Mouse (Mus musculus) kidney, adult 2 months (tissue): Measurements from ENCODE around the gene Phex. TPM values are rescaled to one million over a fixed set of nuclear protein-coding genes. Genes with fewer than 3 reads are reported as not detected.
A peak's percentile ranks its signal among the peaks of the same experiment; 100 is the strongest.

Experiments
- DNase-seq: peaks from one replicate; pipeline ENCODE4 v3.0.0; 2021
- H3K27ac ChIP-seq: fragments of 200-500 bp; 2 replicates; pipeline ENCODE4 v1.5.1; 2012; ENCODE audit warnings: low read depth, low read length, control low read depth, inconsistent platforms; ENCODE audit not compliant: insufficient read depth
- H3K27me3 ChIP-seq: fragments of 200-500 bp; replicated peaks from 2 replicates; pipeline ENCODE4 v1.6.1; 2012; ENCODE audit warnings: mild to moderate bottlenecking, moderate library complexity, low read length, inconsistent platforms; ENCODE audit not compliant: control insufficient read depth, insufficient read depth
- H3K36me3 ChIP-seq: fragments of 200-500 bp; 2 replicates; pipeline ENCODE4 v1.6.1; 2012; ENCODE audit warnings: mild to moderate bottlenecking, moderate library complexity, low read length, inconsistent platforms; ENCODE audit not compliant: control insufficient read depth, insufficient read depth
- H3K4me1 ChIP-seq: fragments of 200-500 bp; 2 replicates; pipeline ENCODE4 v1.6.1; 2011; ENCODE audit warnings: low read length; ENCODE audit not compliant: control insufficient read depth, insufficient read depth
- H3K4me3 ChIP-seq: fragments of 200-500 bp; 2 replicates; pipeline ENCODE4 v1.5.1; 2011; ENCODE audit warnings: mild to moderate bottlenecking, low read depth, low read length, control low read depth; ENCODE audit not compliant: insufficient read depth
- CTCF ChIP-seq: fragments of 200-500 bp; conservative IDR thresholded peaks from 2 replicates; pipeline ENCODE4 v1.5.1; 2011; ENCODE audit warnings: low read depth, mild to moderate bottlenecking, control low read depth, low read length, moderate library complexity, mixed read lengths; ENCODE audit not compliant: insufficient read depth, insufficient read length
- POLR2A ChIP-seq: fragments of 200-500 bp; IDR thresholded peaks from one replicate; pipeline ENCODE4 v1.6.1; 2011; ENCODE audit warnings: low read depth, low read length, control low read depth
- WGBS: fragments of 180-500 bp; shearing (Covaris S2); methylation state at CpG from one replicate; pipeline ENCODE4 v1.1.7; 2018; 5-methylcytosine and 5-hydroxymethylcytosine counted together
- polyA plus RNA-seq: library from polyadenylated mRNA; depleted of rRNA; stranded (reverse); fragments of >200 nt; gene quantifications from 2 replicates; pipeline ENCODE4 v1.2.3, GENCODE M21; 2012

The Phex gene
- polyA plus RNA-seq, 1 experiment = not detected

- Histone ChIP-seq H3K4me1 (no peaks in the 10 kb centered on the region), H3K27me3 (no peaks in the 10 kb centered on the region), H3K4me3 (no peak overlapping the region), H3K36me3 (no peaks in the 10 kb centered on the region), H3K27ac (no peak overlapping the region)
- no peak for DNase-seq
- TF ChIP-seq CTCF (no peak), POLR2A (no peak)
Observed at GRCm38 (mm10) chrX:157369166-157369565, 45.9 kb downstream of the Phex start.

DNA sequence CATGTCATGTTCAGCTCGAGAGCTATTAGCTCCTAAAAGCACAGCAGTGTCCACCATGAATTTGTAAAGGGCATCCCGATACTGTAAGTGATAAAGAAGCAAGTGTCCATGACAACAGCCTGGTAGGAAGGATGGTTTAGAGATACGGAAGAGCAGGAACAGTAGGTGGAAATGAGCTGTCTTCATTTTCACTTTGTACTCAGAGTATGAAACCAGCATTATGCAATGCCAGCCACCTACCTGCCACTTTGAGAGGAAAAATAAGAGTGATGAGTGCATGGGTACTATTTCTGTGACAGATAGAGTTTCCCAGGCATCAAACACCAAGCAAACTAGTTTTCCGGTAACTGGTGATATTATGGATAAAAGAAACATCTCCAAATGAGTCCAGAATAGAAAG is 59.6 kb downstream of the Phex start:
- WGBS = 69% methylated on average over 4 of the region's 4 CpGs
- no peak for TF ChIP-seq CTCF
- no peak for TF ChIP-seq POLR2A

GRCm38 (mm10) chrX:157346201-157346600 is 68.9 kb downstream of the Phex start:
- Histone ChIP-seq H3K4me1 (no peaks in the 10 kb centered on the region), H3K27ac (no peak overlapping the region), H3K36me3 (no peaks in the 10 kb centered on the region), H3K4me3 (no peak overlapping the region), H3K27me3 (no peaks in the 10 kb centered on the region)
- DNase-seq = no peak
- 89% methylated on average over 6 of the region's 6 CpGs for WGBS
- TF ChIP-seq CTCF = no peak
- TF ChIP-seq POLR2A = no peak

More for the DNA sequence above, 59.6 kb downstream of the Phex start:
- Histone ChIP-seq H3K27me3 (no peaks in the 10 kb centered on the region), H3K36me3 (no peaks in the 10 kb centered on the region), H3K4me1 (no peaks in the 10 kb centered on the region), H3K4me3 (no peak overlapping the region), H3K27ac (no peak overlapping the region)
- DNase-seq = no peak

- 31% methylated on average over 4 of the region's 4 CpGs for WGBS
- no peaks in the 10 kb centered on the region for H3K27me3 ChIP-seq
- no peak overlapping the region for H3K27ac ChIP-seq
- TF ChIP-seq POLR2A = no peak
- TF ChIP-seq CTCF = no peak
- no peaks in the 10 kb centered on the region for H3K36me3 ChIP-seq
- no peaks in the 10 kb centered on the region for H3K4me1 ChIP-seq
- DNase-seq = no peak
- H3K4me3 ChIP-seq = no peak overlapping the region
Observed at GRCm38 (mm10) chrX:157334726-157335125, 80.4 kb downstream of the Phex start.

GRCm38 (mm10) chrX:157329821-157330220 is 85.3 kb downstream of the Phex start:
- 92% methylated on average over 3 of the region's 3 CpGs for WGBS
- TF ChIP-seq POLR2A (no peak), CTCF (no peak)
- Histone ChIP-seq H3K27ac (no peak overlapping the region), H3K4me3 (no peak overlapping the region), H3K27me3 (no peaks in the 10 kb centered on the region), H3K4me1 (no peaks in the 10 kb centered on the region), H3K36me3 (no peaks in the 10 kb centered on the region)
- DNase-seq = no peak

DNA sequence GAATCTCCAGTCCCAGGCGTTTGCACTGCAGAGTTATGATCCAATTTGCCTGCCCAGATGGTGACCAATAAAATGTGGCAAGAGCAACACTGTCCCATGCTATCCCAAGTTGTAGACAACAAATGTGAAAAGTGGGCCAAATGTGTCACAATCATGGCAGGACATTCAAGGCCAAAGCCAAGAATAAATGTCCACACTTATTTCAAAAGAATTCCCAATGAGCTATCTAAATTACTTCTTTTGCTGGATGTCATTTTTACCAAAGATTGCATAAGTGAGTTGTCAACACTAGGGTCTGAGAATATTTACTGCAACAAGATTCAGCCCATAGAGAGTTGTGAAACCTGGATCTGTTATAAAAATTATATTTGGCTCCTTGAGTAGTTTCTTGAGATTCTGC is 86.7 kb downstream of the Phex start:
- H3K36me3 ChIP-seq = no peaks in the 10 kb centered on the region
- no peak overlapping the region for H3K4me3 ChIP-seq
- no peak for TF ChIP-seq POLR2A
- no peak for TF ChIP-seq CTCF
- no peaks in the 10 kb centered on the region for H3K4me1 ChIP-seq
- WGBS = 62% methylated on average over 1 of the region's 1 CpGs
- H3K27ac ChIP-seq = no peak overlapping the region
- no peaks in the 10 kb centered on the region for H3K27me3 ChIP-seq
- peak; percentile 4 for DNase-seq

DNA sequence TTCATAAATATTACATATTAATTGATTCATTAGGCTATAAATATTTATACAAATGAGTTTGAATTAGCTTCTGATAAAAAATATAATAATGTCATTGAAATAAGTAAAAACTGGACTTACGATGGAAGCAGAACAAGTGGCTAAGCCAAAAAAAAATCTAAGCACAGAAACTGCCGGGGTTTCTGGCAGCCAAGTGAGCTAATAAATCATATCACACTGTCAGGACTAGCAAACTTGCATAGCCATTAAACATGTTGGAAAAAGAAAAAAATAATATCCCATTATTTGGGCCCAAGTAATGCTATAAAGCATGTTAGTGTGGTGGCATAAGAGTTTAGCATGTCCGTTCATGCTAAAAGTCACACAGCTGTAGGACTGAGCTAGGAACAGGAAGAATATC is 87.4 kb downstream of the Phex start:
- Histone ChIP-seq H3K4me1 (no peaks in the 10 kb centered on the region), H3K36me3 (no peaks in the 10 kb centered on the region), H3K27me3 (no peaks in the 10 kb centered on the region), H3K27ac (no peak overlapping the region), H3K4me3 (no peak overlapping the region)
- no peak for DNase-seq
- TF ChIP-seq CTCF (no peak), POLR2A (no peak)
- 58% methylated on average over 3 of the region's 3 CpGs for WGBS

- WGBS = 88% methylated on average over 3 of the region's 3 CpGs
- H3K4me3 ChIP-seq = no peak overlapping the region
Observed at GRCm38 (mm10) chrX:157324396-157324795, 90.7 kb downstream of the Phex start.

More at GRCm38 (mm10) chrX:157324396-157324795, 90.7 kb downstream of the Phex start:
- no peak for TF ChIP-seq CTCF
- no peak for TF ChIP-seq POLR2A
- Histone ChIP-seq H3K27ac (no peak overlapping the region), H3K4me1 (no peaks in the 10 kb centered on the region), H3K27me3 (no peaks in the 10 kb centered on the region), H3K36me3 (no peaks in the 10 kb centered on the region)
- DNase-seq = no peak
